Mouse (Mus musculus) left cerebral cortex, adult 9 months (tissue): Measurements from ENCODE around the gene Pink1.

ENCODE experiments used
- DNase-seq, 2 experiments: peaks; one replicate each; pipeline ENCODE4 v3.0.0; 2022; ENCODE audit warnings: low spot score in 2 of 2

Pink1 gene

GRCm38 (mm10) chr4:138326077-138326695 is at the start of gene Pink1:
Gene Pink1, minus strand, starts transcription at chr4:138326307.
- peak; percentile 73 to 95 for DNase-seq

GRCm38 (mm10) chr4:138375117-138375516 is 49.0 kb upstream of the Pink1 start:
- DNase-seq, result no peak

GRCm38 (mm10) chr4:138370996-138371516 is 44.9 kb upstream of the Pink1 start:
- DNase-seq, result no peak

GRCm38 (mm10) chr4:138368498-138369260 is 42.6 kb upstream of the Pink1 start:
- no peak for DNase-seq

GRCm38 (mm10) chr4:138367641-138368497 is 41.8 kb upstream of the Pink1 start, which contains the start of gene Cda:
Gene Cda, minus strand, starts transcription at chr4:138367992.
- no peak for DNase-seq

- DNase-seq, result no peak
These were observed 40.5 kb upstream of the Pink1 start for GRCm38 (mm10) chr4:138366561-138366960.

- no peak for DNase-seq
These were observed 37.4 kb upstream of the Pink1 start for GRCm38 (mm10) chr4:138363511-138363910.

GRCm38 (mm10) chr4:138362883-138363282 is 36.8 kb upstream of the Pink1 start:
- DNase-seq, result no peak

GRCm38 (mm10) chr4:138361370-138361821 is 35.3 kb upstream of the Pink1 start:
- DNase-seq, result no peak

GRCm38 (mm10) chr4:138358176-138358575 is 32.1 kb upstream of the Pink1 start:
- no peak for DNase-seq

GRCm38 (mm10) chr4:138356551-138356950 is 30.4 kb upstream of the Pink1 start:
- no peak for DNase-seq

- no peak for DNase-seq
These were observed 30.0 kb upstream of the Pink1 start for GRCm38 (mm10) chr4:138356141-138356540.

GRCm38 (mm10) chr4:138355496-138355895 is 29.4 kb upstream of the Pink1 start:
- no peak for DNase-seq

GRCm38 (mm10) chr4:138353438-138354171 is 27.5 kb upstream of the Pink1 start:
- DNase-seq, result no peak

- DNase-seq, result no peak
These were observed 26.6 kb upstream of the Pink1 start for GRCm38 (mm10) chr4:138352692-138353091.

- DNase-seq, result no peak
These were observed 25.7 kb upstream of the Pink1 start for GRCm38 (mm10) chr4:138351821-138352220.

- no peak for DNase-seq
These were observed 22.6 kb upstream of the Pink1 start for GRCm38 (mm10) chr4:138348716-138349115.

GRCm38 (mm10) chr4:138347280-138347679 is 21.2 kb upstream of the Pink1 start:
- no peak for DNase-seq

GRCm38 (mm10) chr4:138344891-138345545 is 18.9 kb upstream of the Pink1 start:
- DNase-seq, result no peak

GRCm38 (mm10) chr4:138343341-138343837 is 17.3 kb upstream of the Pink1 start:
- DNase-seq, result no peak

GRCm38 (mm10) chr4:138342778-138343177 is 16.7 kb upstream of the Pink1 start:
- no peak for DNase-seq
